Mouse (Mus musculus) 416B (cell line): ENCODE results near the gene Olfr390.

Experiments
- DNase-seq: peaks from one replicate; pipeline ENCODE4 v3.0.0; 2011; ENCODE audit warnings: low read depth

The Olfr390 gene

GRCm38 (mm10) chr11:73782664-73783063 lies at the start of gene Olfr390:
TSS of gene Olfr390 (plus strand) at chr11:73782964.
- no peak for DNase-seq

DNA sequence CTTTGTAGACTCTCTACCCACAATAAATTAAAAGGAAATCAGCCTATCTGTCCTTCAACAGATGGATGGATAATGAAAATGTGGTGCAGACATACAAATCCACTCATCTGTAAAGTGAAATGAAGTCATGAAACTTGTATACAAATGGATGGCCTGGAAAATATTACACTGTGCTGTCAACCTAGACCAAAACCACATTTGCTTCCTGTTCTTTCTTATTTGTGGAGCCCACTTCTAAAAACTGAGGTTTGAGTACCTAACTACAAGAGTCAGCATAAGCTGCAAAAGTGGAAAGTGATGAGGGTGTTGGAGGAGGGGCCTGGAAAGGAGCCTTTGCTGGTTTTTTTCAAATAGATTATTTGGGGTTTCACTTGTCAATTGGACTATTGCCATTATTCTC lies 23.6 kb upstream of the Olfr390 start:
- DNase-seq: peak; percentile 4

GRCm38 (mm10) chr11:73780613-73781012 lies 2.2 kb upstream of the Olfr390 start, which contains the start of gene Olfr389:
TSS of gene Olfr389 (minus strand) at chr11:73780713.
- DNase-seq: no peak

DNA sequence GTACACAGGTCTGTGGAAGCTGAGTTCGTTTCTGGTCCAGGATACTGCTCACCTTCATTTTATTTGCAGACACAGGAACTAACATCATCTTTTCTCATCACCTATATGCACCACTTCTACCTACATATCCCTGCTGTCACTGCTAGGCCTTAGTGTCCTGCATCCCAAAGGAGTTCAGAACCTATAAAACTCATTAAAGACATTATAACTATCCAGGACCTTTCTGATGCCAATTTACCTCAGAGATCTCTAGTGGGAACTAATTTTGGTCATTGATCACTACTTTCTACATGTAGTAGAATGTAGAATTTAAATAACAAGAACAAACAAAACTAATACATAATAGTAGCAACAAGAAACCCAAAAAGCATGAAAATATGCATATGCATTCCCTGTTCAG lies 20.2 kb downstream of the Olfr390 start, which contains the start of gene Olfr391-ps:
Olfr391-ps (minus strand) TSS at position 101 of the 400 bp plus-strand sequence.
- no peak for DNase-seq

- no peak for DNase-seq
These were observed 34.2 kb downstream of the Olfr390 start, which contains the start of gene Olfr392 for GRCm38 (mm10) chr11:73816949-73817348. TSS of gene Olfr392 (minus strand) at chr11:73817049.
